Mouse (Mus musculus) urinary bladder, adult 18-20 months (tissue): ENCODE data around the gene Zfp462.

Source experiments
- DNase-seq, 2 experiments: peaks; one replicate each; pipeline ENCODE4 v3.0.0; 2022; ENCODE audit warnings: low spot score in 2 of 2, mixed read lengths in 2 of 2

Zfp462 gene

DNA sequence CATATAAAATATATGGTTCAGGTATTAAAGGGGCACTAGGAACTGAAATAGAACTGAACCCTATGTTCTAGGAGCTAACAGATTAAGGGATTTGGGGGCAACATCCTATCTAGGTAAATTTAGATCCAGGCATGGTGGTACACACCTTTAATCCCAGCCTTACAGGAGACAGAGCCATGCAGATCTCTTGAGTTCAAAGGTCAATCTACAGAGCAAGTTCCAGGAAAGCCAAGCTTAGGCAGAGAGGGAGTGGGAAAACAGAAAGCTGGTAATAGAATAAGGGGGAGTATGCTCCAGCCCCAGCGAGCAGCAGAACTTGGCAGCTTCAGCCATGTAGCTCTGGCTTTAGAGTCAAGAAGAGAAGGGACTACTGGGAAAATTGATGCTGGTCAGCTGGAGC lies 50.4 kb downstream of the Zfp462 start:
- no peak for DNase-seq

GRCm38 (mm10) chr4:54996064-54996463 lies 51.2 kb downstream of the Zfp462 start:
- DNase-seq: no peak

DNA sequence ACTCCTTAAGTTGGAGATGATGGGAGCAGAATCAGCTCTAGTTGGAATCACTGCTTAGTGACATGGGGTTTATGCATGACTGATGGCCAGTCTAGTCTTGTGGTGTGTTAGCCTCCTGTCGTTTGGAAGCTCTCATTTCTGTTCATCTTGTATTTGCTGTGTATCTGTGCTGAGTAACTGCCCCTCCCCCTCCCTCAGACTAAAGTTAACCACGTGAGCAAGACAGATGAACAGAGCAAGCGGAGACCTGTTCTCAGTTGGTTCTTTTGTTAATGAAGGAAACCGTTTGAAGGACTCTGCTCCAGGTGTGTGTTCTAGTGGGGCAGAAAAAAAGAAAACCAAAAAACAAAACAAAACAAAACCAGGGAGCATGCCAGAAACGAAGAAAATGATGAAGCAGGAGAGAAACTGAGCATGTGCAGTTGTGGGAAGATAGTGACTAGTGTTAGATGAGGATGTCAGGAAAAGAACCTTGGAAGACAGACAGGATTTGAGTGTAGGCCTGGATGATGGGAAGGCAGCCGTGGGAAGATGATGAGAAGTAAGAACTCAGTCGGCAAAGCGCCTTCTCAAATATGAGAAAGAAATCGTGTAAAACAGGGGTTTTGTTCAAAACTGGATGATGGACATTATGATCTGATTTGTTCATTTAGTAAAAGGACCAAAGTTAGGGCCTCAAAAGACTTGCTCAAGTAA lies 53.4 kb downstream of the Zfp462 start:
- no peak for DNase-seq

DNA sequence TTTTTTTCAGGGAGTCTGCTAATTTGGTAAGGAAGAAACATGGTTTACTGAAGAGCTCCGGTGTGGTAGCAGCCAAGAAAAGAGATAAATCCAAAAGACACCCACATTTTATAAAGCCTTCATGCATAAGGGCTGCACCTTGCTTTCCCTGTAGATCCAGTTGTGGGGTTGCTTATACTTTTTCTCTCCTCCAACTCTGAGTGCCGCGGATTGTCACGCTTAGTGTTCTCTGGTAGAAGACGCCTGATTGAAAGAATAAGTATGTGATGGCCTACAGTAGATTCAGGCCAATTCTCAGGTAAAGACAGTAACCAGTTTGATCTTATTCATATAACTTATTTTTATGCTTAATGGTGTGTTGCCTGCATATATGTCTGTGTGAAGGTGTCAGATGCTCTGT lies 54.7 kb downstream of the Zfp462 start:
- DNase-seq: no peak

GRCm38 (mm10) chr4:55001386-55001785 lies 56.5 kb downstream of the Zfp462 start:
- no peak for DNase-seq

DNA sequence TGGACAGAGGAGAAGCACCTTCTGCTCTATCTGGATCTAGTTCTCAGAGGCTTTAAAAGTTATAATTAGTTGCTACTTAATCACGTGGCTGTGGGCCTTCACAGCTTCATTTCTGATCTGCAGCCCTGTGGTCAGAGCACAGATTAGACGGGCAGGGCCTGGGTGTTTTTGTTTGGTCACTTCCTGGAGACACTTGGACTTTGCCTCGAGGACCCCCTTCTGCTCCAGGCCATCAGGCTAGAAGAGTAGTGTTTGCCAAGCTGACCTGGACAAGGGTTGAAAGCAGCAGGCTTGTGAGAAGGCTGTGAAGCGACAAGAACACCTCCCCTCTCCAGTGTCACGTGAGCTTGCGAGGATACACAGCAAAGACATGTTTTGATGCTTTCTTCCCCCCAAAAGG lies 58.3 kb downstream of the Zfp462 start:
- no peak for DNase-seq

- DNase-seq: no peak
Measured at GRCm38 (mm10) chr4:55005066-55005465, 60.2 kb downstream of the Zfp462 start.

GRCm38 (mm10) chr4:55005521-55005969 lies 60.7 kb downstream of the Zfp462 start:
- DNase-seq: peak; percentile 11 to 19

DNA sequence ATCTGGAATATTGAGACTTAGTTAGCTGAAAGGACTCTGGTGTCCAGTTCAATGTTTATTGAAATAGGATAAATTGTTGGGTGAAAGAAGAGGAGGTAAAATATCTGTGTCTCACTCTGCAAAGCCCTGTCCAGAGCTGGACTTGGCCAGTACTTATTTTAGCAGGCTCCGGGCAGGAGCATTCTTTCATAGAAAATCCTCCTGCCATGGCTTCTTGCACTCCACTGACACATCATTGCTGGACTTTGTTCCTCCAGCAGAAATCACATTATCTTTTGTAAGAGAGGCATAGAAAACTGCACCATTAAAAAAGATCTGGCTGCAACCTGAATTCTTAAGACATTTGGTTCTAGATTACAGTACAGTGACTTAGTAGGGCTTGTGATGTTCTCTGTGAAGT lies 61.2 kb downstream of the Zfp462 start:
- no peak for DNase-seq

DNA sequence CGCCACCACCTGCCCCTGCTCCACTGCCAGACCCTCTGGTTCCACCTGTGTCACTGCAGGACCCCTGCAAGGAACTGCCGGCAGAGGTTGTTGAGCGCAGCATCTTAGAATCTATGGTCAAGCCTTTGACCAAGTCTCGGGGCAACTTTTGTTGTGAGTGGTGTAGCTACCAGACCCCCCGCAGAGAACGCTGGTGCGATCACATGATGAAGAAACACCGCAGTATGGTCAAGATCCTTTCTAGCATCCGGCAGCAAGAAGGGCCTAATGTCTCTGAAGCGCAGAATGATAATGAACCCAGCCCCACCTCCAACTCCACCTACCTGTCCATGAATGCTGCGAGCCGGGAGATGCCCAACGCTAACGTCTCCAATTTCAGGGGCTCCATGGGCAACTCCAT lies 63.8 kb downstream of the Zfp462 start:
- DNase-seq: no peak

- no peak for DNase-seq
Measured at GRCm38 (mm10) chr4:55011391-55011790, 66.5 kb downstream of the Zfp462 start.

- peak in 1 of 2 experiments; percentile 11 for DNase-seq
Measured at GRCm38 (mm10) chr4:55013563-55014248, 68.9 kb downstream of the Zfp462 start.

GRCm38 (mm10) chr4:55014731-55015463 lies 70.0 kb downstream of the Zfp462 start:
- DNase-seq: no peak

- DNase-seq: no peak
Measured at GRCm38 (mm10) chr4:55015517-55015916, 70.7 kb downstream of the Zfp462 start.

GRCm38 (mm10) chr4:55026109-55026646 lies 81.3 kb downstream of the Zfp462 start:
- peak in 1 of 2 experiments; percentile 74 for DNase-seq

DNA sequence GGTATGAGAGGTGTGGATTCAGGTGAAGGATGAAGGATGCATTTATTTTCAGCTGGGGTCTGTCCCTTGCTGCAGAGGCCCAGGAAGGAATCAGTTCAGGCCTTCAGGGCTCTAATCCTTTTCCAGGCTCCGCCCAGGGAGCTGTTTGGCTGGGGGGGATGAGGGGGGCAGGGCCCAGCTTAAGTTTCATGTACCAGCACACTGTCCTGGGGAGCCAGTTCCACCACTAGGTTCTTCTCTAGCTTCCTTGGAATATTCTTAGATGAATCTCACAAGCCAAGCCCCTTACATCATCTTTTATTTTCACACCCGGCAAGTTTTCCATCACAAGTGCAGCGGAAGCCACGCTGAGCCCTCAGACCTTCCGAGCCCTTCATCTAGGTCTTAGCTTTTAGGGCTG lies 85.6 kb downstream of the Zfp462 start:
- DNase-seq: no peak

DNA sequence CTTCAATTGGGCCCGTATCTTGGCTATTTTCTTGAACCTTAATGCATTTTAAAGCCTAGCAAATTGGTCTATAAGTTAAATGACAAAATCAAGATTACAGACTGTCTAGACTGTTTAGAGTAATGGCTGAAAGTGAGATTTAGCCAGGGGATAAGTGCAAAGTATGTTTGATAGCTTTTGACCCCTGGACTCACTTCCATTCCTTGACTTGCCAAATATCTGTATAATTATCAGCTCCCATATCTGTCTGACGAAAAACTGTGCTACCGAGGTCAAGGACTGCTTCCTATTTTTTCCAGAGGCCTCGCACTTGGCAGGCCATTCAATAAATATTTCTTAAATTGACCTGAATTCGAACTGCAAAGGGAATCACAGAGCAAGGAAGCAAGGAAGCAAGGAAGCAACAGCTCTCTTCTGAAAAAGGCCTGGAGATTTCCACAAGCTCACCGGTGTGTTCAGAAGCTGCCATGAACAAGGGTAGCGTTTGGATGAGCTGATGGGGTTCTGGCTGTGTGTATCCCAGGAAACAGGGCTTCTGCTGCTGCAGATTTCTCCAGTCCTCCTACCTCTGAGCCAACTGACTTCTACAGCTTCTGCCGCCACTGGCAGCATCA lies 87.6 kb downstream of the Zfp462 start:
- DNase-seq: no peak

GRCm38 (mm10) chr4:55033452-55033851 lies 88.6 kb downstream of the Zfp462 start:
- no peak for DNase-seq

- no peak for DNase-seq
Measured at GRCm38 (mm10) chr4:55038139-55038538, 93.3 kb downstream of the Zfp462 start.

DNA sequence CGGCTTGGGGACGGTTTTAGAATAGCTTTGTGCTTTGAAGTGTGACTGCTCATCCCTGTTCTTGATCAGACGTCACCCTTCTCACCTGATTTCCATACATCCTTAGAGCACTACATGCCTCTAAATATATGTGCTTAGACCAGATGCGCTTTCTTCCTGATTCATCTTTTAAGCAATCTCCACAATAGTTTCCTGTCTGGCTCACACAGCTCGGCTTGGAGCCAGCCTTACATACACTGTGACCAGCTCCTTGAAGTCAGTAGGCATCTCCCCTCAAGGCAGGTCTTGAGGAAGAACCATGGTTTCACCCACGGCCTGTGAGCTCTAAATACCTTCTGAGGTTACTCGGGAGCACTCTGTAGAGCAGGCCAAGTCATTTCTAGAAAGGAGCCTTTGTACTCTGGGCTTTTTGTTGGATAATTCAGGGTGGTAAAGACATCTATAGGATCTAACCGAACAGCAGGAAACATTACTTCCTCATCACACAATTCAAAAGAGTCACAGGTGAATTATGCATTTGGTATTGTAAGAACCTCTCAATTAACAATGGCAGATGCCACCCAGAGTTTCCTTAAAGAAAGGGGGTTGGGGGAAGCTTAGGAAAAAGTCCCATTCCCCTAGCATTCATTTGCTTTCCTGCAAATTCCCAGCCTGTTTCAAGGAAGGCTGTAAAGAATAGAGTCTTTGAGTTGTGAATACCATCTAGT lies 95.6 kb downstream of the Zfp462 start:
- DNase-seq: no peak

- DNase-seq: no peak
Measured at GRCm38 (mm10) chr4:55041106-55041730, 96.4 kb downstream of the Zfp462 start.
